Mouse (Mus musculus): Measurements from ENCODE around the gene Acap1. TPM values are rescaled to one million over a fixed set of nuclear protein-coding genes. Genes with fewer than 3 reads are reported as not detected.

Acap1 gene
- polyA plus RNA-seq, 1 experiment from 2014 or later = 0.75 TPM

GRCm38 (mm10) chr11:69849884-69850283, 45.5 kb downstream of the Acap1 start:
- Histone ChIP-seq H3K4me3 (ENCODE audit: low read depth, low read length) (no peak overlapping the region), H3K9me3 (ENCODE audit: control insufficient read depth, low read length) (no peaks in the 10 kb centered on the region), H3K4me2 (ENCODE audit: low read depth, low read length, severe bottlenecking) (no peak overlapping the region), H3K36me3 (ENCODE audit: control insufficient read depth, insufficient read depth, low read length) (peaks cover 3% of the 10 kb centered on the region; the same call in 1 of the 2 replicates), H3K9ac (ENCODE audit: low read length) (no peak overlapping the region), H3K4me1 (replicated peaks; ENCODE audit: control insufficient read depth, insufficient read depth, low read length) (peaks cover 5% of the 10 kb centered on the region; the same call in 1 of the 2 replicates), H3K27ac (ENCODE audit: low read depth, low read length) (no peak overlapping the region), H3K27me3 (ENCODE audit: control insufficient read depth, insufficient read depth, low read length) (no peaks in the 10 kb centered on the region)
- no peak for DNase-seq (ENCODE audit: low spot score)
- ATAC-seq (replicated peaks; ENCODE audit: low FRiP score) = no peak
- 94% methylated on average over 15 of the region's 15 CpGs for WGBS

DNA sequence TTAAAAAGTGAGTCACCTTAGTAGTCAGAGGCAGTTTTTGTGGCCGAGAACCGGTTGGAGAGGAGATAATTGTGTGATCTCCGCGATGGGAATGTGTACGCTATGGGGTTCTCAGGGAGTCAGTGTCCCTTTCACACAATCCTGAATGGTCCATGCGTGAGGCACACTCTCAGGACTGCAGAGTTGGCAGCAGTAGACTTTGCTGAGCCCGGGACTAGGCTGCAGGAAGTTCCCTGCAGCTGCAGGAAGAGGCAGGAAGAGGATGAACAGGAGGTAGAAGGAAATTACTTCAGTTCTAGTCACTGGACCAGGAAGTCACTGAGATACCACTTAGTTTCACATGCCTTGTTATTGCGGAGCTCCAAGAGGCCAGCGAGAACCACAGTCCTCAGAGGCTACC, 46.2 kb downstream of the Acap1 start:
- DNase-seq (ENCODE audit: low spot score) = no peak
- H3K4me1 ChIP-seq (replicated peaks; ENCODE audit: control insufficient read depth, insufficient read depth, low read length) = peaks cover 5% of the 10 kb centered on the region; the same call in 1 of the 2 replicates
- no peaks in the 10 kb centered on the region for H3K27me3 ChIP-seq (ENCODE audit: control insufficient read depth, insufficient read depth, low read length)
- H3K9me3 ChIP-seq (ENCODE audit: control insufficient read depth, low read length) = no peaks in the 10 kb centered on the region
- peaks cover 3% of the 10 kb centered on the region; the same call in 1 of the 2 replicates for H3K36me3 ChIP-seq (ENCODE audit: control insufficient read depth, insufficient read depth, low read length)
- no peak overlapping the region for H3K27ac ChIP-seq (ENCODE audit: low read depth, low read length)
- no peak overlapping the region for H3K9ac ChIP-seq (ENCODE audit: low read length)
- 91% methylated on average over 9 of the region's 9 CpGs for WGBS
- H3K4me2 ChIP-seq (ENCODE audit: low read depth, low read length, severe bottlenecking) = no peak overlapping the region
- no peak overlapping the region for H3K4me3 ChIP-seq (ENCODE audit: low read depth, low read length)
- ATAC-seq (replicated peaks; ENCODE audit: low FRiP score) = no peak

DNA sequence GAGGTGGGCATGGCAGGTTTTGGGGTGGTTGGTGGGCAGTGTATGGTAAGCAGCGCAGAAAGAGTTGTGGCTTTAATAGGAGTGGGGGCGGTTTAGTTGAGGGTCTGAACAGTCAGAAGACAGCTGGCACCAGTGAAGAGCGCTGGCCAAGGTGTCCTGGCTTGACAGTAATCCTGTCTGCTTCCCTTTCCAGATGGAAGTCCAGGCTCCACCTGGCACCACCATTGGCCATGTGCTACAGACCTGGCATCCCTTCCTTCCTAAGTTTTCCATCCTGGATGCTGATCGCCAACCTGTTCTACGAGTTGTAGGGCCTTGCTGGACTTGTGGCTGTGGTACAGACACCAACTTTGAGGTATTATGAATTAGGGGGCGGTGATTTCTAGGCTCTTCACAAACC, 47.3 kb downstream of the Acap1 start:
- H3K4me3 ChIP-seq (ENCODE audit: low read depth, low read length) = no peak overlapping the region; the same call in 1 of the 2 replicates
- DNase-seq (ENCODE audit: low spot score) (no peak), ATAC-seq (replicated peaks; ENCODE audit: low FRiP score) (no peak)
- over 99% methylated on average over 6 of the region's 6 CpGs for WGBS
- H3K4me1 ChIP-seq (replicated peaks; ENCODE audit: control insufficient read depth, insufficient read depth, low read length) = peaks cover 5% of the 10 kb centered on the region; the same call in 1 of the 2 replicates
- peaks cover 3% of the 10 kb centered on the region; the same call in 1 of the 2 replicates for H3K36me3 ChIP-seq (ENCODE audit: control insufficient read depth, insufficient read depth, low read length)
- no peak overlapping the region for H3K9ac ChIP-seq (ENCODE audit: low read length)
- H3K4me2 ChIP-seq (ENCODE audit: low read depth, low read length, severe bottlenecking) = no peak overlapping the region
- H3K27ac ChIP-seq (ENCODE audit: low read depth, low read length) = no peak overlapping the region
- no peaks in the 10 kb centered on the region for H3K9me3 ChIP-seq (ENCODE audit: control insufficient read depth, low read length)
- no peaks in the 10 kb centered on the region for H3K27me3 ChIP-seq (ENCODE audit: control insufficient read depth, insufficient read depth, low read length)

GRCm38 (mm10) chr11:69846738-69847688, 48.3 kb downstream of the Acap1 start:
- 13% methylated on average over 37 of the region's 37 CpGs for WGBS
- Histone ChIP-seq H3K27me3 (ENCODE audit: control insufficient read depth, insufficient read depth, low read length) (no peaks in the 10 kb centered on the region), H3K4me2 (ENCODE audit: low read depth, low read length, severe bottlenecking) (peak overlapping the region; percentile 84), H3K9ac (ENCODE audit: low read length) (peak overlapping the region; percentile 75), H3K4me1 (replicated peaks; ENCODE audit: control insufficient read depth, insufficient read depth, low read length) (peaks cover 5% of the 10 kb centered on the region; the same call in 1 of the 2 replicates), H3K9me3 (ENCODE audit: control insufficient read depth, low read length) (no peaks in the 10 kb centered on the region), H3K27ac (ENCODE audit: low read depth, low read length) (peak overlapping the region; percentile 94), H3K4me3 (ENCODE audit: low read depth, low read length) (peak overlapping the region; percentile 55), H3K36me3 (ENCODE audit: control insufficient read depth, insufficient read depth, low read length) (peaks cover 3% of the 10 kb centered on the region; the same call in 1 of the 2 replicates)
- peak; percentile 59 for ATAC-seq (replicated peaks; ENCODE audit: low FRiP score)
- no peak for DNase-seq (ENCODE audit: low spot score)

GRCm38 (mm10) chr11:69846198-69846680, 49.1 kb downstream of the Acap1 start, which contains the start of gene Plscr3:
Gene Plscr3, plus strand, starts transcription at chr11:69846376.
- DNase-seq (ENCODE audit: low spot score) (peak; percentile 96), ATAC-seq (replicated peaks; ENCODE audit: low FRiP score) (peak; percentile 88)
- peak within 1 kb of the TSS; percentile 55 for H3K4me3 ChIP-seq (ENCODE audit: low read depth, low read length)
- H3K4me1 ChIP-seq (replicated peaks; ENCODE audit: control insufficient read depth, insufficient read depth, low read length) = peaks cover 5% of the 10 kb centered on the region; the same call in 1 of the 2 replicates
- peaks cover under 1% of the 10 kb centered on the region; the same call in 1 of the 2 replicates for H3K36me3 ChIP-seq (ENCODE audit: control insufficient read depth, insufficient read depth, low read length)
- H3K4me2 ChIP-seq (ENCODE audit: low read depth, low read length, severe bottlenecking) = peak within 1 kb of the TSS; percentile 84
- no peaks in the 10 kb centered on the region for H3K9me3 ChIP-seq (ENCODE audit: control insufficient read depth, low read length)
- WGBS = under 1% methylated on average over 38 of the region's 38 CpGs
- H3K9ac ChIP-seq (ENCODE audit: low read length) = peak within 1 kb of the TSS; percentile 75
- H3K27ac ChIP-seq (ENCODE audit: low read depth, low read length) = peak within 1 kb of the TSS; percentile 94
- H3K27me3 ChIP-seq (ENCODE audit: control insufficient read depth, insufficient read depth, low read length) = no peaks in the 10 kb centered on the region

GRCm38 (mm10) chr11:69838714-69839104, 56.6 kb downstream of the Acap1 start:
- H3K27me3 ChIP-seq (ENCODE audit: control insufficient read depth, insufficient read depth, low read length) = no peaks in the 10 kb centered on the region; the same call in 1 of the 2 replicates
- peak overlapping the region; percentile 73 for H3K4me3 ChIP-seq (ENCODE audit: low read depth, low read length)
- no peaks in the 10 kb centered on the region for H3K9me3 ChIP-seq (ENCODE audit: control insufficient read depth, low read length)
- H3K4me2 ChIP-seq (ENCODE audit: low read depth, low read length, severe bottlenecking) = peak overlapping the region; percentile 73
- peak overlapping the region; percentile 58 for H3K9ac ChIP-seq (ENCODE audit: low read length)
- no peaks in the 10 kb centered on the region for H3K36me3 ChIP-seq (ENCODE audit: control insufficient read depth, insufficient read depth, low read length)
- H3K4me1 ChIP-seq (replicated peaks; ENCODE audit: control insufficient read depth, insufficient read depth, low read length) = peaks cover 30% of the 10 kb centered on the region
- DNase-seq (ENCODE audit: low spot score) (no peak), ATAC-seq (replicated peaks; ENCODE audit: low FRiP score) (peak; percentile 4)
- 1% methylated on average over 7 of the region's 7 CpGs for WGBS
- peak overlapping the region; percentile 48; the same call in 1 of the 2 replicates for H3K27ac ChIP-seq (ENCODE audit: low read depth, low read length)

- H3K9me3 ChIP-seq (ENCODE audit: control insufficient read depth, low read length) = no peaks in the 10 kb centered on the region
- peaks cover 30% of the 10 kb centered on the region for H3K4me1 ChIP-seq (replicated peaks; ENCODE audit: control insufficient read depth, insufficient read depth, low read length)
- peak within 1 kb of the TSS; percentile 83 for H3K27ac ChIP-seq (ENCODE audit: low read depth, low read length)
- peak within 1 kb of the TSS; percentile 73 for H3K4me3 ChIP-seq (ENCODE audit: low read depth, low read length)
- H3K9ac ChIP-seq (ENCODE audit: low read length) = peak within 1 kb of the TSS; percentile 89
- no peaks in the 10 kb centered on the region for H3K36me3 ChIP-seq (ENCODE audit: control insufficient read depth, insufficient read depth, low read length)
- ATAC-seq (replicated peaks; ENCODE audit: low FRiP score) = peak; percentile 87
- peak; percentile 97 for DNase-seq (ENCODE audit: low spot score)
- no peaks in the 10 kb centered on the region; the same call in 1 of the 2 replicates for H3K27me3 ChIP-seq (ENCODE audit: control insufficient read depth, insufficient read depth, low read length)
- under 1% methylated on average over 34 of the region's 34 CpGs for WGBS
- H3K4me2 ChIP-seq (ENCODE audit: low read depth, low read length, severe bottlenecking) = peak within 1 kb of the TSS; percentile 92
Measured at GRCm38 (mm10) chr11:69837952-69838713, 57.2 kb downstream of the Acap1 start, which contains the start of gene Tmem256. Gene Tmem256, plus strand, starts transcription at chr11:69838514.

DNA sequence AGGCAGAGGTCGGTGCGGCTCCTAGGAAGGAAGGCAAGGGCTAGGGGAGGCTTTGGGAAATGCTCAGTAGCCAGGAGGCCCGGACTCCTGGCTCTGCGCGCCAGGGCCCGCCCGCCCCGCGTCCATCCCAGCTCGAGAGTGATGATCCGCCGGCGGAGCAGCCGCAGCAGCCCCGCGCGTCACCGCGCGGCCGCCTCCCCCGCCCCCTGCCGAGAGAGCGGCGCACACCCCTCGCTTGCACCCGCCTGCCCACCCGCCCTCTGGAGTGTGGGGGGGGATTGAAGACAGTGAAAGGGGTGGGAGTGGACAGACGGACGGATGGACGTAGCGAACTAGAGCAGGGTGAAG, 57.8 kb downstream of the Acap1 start, which contains the start of gene Nlgn2:
Gene Nlgn2 (minus strand): TSS at position 181 of the 348 bp plus-strand sequence.
- Histone ChIP-seq H3K27me3 (ENCODE audit: control insufficient read depth, insufficient read depth, low read length) (no peaks in the 10 kb centered on the region; the same call in 1 of the 2 replicates), H3K9ac (ENCODE audit: low read length) (peak within 1 kb of the TSS; percentile 89), H3K36me3 (ENCODE audit: control insufficient read depth, insufficient read depth, low read length) (no peaks in the 10 kb centered on the region), H3K9me3 (ENCODE audit: control insufficient read depth, low read length) (no peaks in the 10 kb centered on the region), H3K4me2 (ENCODE audit: low read depth, low read length, severe bottlenecking) (peak within 1 kb of the TSS; percentile 92), H3K4me1 (replicated peaks; ENCODE audit: control insufficient read depth, insufficient read depth, low read length) (peaks cover 30% of the 10 kb centered on the region), H3K27ac (ENCODE audit: low read depth, low read length) (peak within 1 kb of the TSS; percentile 83), H3K4me3 (ENCODE audit: low read depth, low read length) (peak within 1 kb of the TSS; percentile 73)
- ATAC-seq (replicated peaks; ENCODE audit: low FRiP score) (peak; percentile 44; the same call in 1 of the 2 replicates), DNase-seq (ENCODE audit: low spot score) (no peak)
- WGBS = under 1% methylated on average over 24 of the region's 32 CpGs
